Mouse (Mus musculus) heart, postnatal 0 days (tissue): ENCODE measurements around the gene Tas1r2. TPM values are rescaled to one million over a fixed set of nuclear protein-coding genes. Genes with fewer than 3 reads are reported as not detected.

Experiments
- ATAC-seq: fragments of 200-750 bp; cut with Nextera tagmentation; 2 replicates; pipeline ENCODE4 v1.8.0; 2017; ENCODE audit warnings: low read depth, moderate number of reproducible peaks, moderate library complexity; ENCODE audit not compliant: insufficient read depth
- DNase-seq: peaks from one replicate; pipeline ENCODE4 v3.0.0-alpha.2; 2016; ENCODE audit warnings: low spot score
- H3K27ac ChIP-seq: fragments of 300-500 bp; sonication (generic); 2 replicates; pipeline ENCODE4 v1.5.1; 2014; ENCODE audit warnings: low read depth, mild to moderate bottlenecking
- H3K27me3 ChIP-seq: fragments of 300-500 bp; sonication (generic); 2 replicates; pipeline ENCODE4 v1.6.1; 2014; ENCODE audit warnings: low read length, mixed read lengths; ENCODE audit not compliant: control insufficient read depth, insufficient read depth
- H3K36me3 ChIP-seq: fragments of 300-500 bp; sonication (generic); replicated peaks from 2 replicates; pipeline ENCODE4 v1.6.1; 2014; ENCODE audit warnings: low read length, mixed read lengths; ENCODE audit not compliant: control insufficient read depth, insufficient read depth
- H3K4me1 ChIP-seq: fragments of 300-500 bp; sonication (generic); 2 replicates; pipeline ENCODE4 v1.6.1; 2014; ENCODE audit warnings: antibody characterized with exemption; ENCODE audit not compliant: control insufficient read depth, insufficient read depth
- H3K4me2 ChIP-seq: fragments of 300-500 bp; sonication (generic); 2 replicates; pipeline ENCODE4 v1.6.1; 2014; ENCODE audit warnings: low read depth, mild to moderate bottlenecking, low read length, moderate library complexity
- H3K4me3 ChIP-seq: fragments of 300-500 bp; sonication (generic); 2 replicates; pipeline ENCODE4 v1.5.1; 2014; ENCODE audit warnings: low read depth, low read length
- H3K9ac ChIP-seq: fragments of 300-500 bp; sonication (generic); replicated peaks from 2 replicates; pipeline ENCODE4 v1.6.1; 2014; ENCODE audit warnings: low read depth, low read length, mixed read lengths
- H3K9me3 ChIP-seq: fragments of 300-500 bp; sonication (generic); replicated peaks from 2 replicates; pipeline ENCODE4 v1.6.1; 2016; ENCODE audit warnings: low read length; ENCODE audit not compliant: control insufficient read depth
- CTCF ChIP-seq: IDR thresholded peaks from 2 replicates; pipeline ENCODE4 v1.5.1; 2016; ENCODE audit warnings: antibody characterized with exemption, control low read depth, low read depth
- EP300 ChIP-seq: IDR thresholded peaks from 2 replicates; pipeline ENCODE4 v1.6.1; 2016; ENCODE audit warnings: antibody characterized with exemption, low read depth
- WGBS: fragments of 180-500 bp; shearing (Covaris S2); extraction: QIAGEN DNeasy Blood & Tissue Kit; methylation state at CpG from one replicate; pipeline ENCODE4 v1.1.7; 2014; 5-methylcytosine and 5-hydroxymethylcytosine counted together
- polyA plus RNA-seq: library from polyadenylated mRNA; unstranded; fragments of >200 nt; fragmentation: Nextera tagmentation; extraction: Ambion mirVana; gene quantifications from 2 replicates; pipeline ENCODE4 v1.2.1, GENCODE M21; 2015
- total RNA-seq: library from RNA; depleted of rRNA; stranded (reverse); fragments of >200 nt; gene quantifications from 2 replicates; pipeline ENCODE4 v1.2.3, GENCODE M21; 2014; ENCODE audit warnings: low replicate concordance; rRNA removed

Gene Tas1r2
- total RNA-seq (not detected in 2 replicates), polyA plus RNA-seq (not detected in 2 replicates)

- H3K27me3 ChIP-seq, result no peaks in the 10 kb centered on the region
- H3K4me2 ChIP-seq, result no peak within 1 kb of the TSS
- ATAC-seq (no peak), DNase-seq (no peak)
- H3K9ac ChIP-seq, result no peak within 1 kb of the TSS
- no peaks in the 10 kb centered on the region for H3K4me1 ChIP-seq
- H3K36me3 ChIP-seq, result peaks cover 1% of the 10 kb centered on the region; the same call in 1 of the 2 replicates
- H3K4me3 ChIP-seq, result no peak within 1 kb of the TSS
- TF ChIP-seq CTCF (no peak), EP300 (no peak)
- H3K9me3 ChIP-seq, result 0 out of 2 replicates have a peak, but pooled peaks cover under 1% of the 10 kb centered on the region
- no peak within 1 kb of the TSS for H3K27ac ChIP-seq
- WGBS, result 75% methylated on average over 8 of the region's 8 CpGs
Observed at GRCm38 (mm10) chr4:139653238-139653637, at the start of gene Tas1r2. Gene Tas1r2, plus strand, starts transcription at chr4:139653538.

- WGBS, result 85% methylated on average over 11 of the region's 11 CpGs
- H3K27me3 ChIP-seq, result no peaks in the 10 kb centered on the region
- no peaks in the 10 kb centered on the region for H3K9me3 ChIP-seq
- DNase-seq, result no peak
- H3K9ac ChIP-seq, result no peak overlapping the region
- no peak for ATAC-seq
- H3K36me3 ChIP-seq, result peaks cover 37% of the 10 kb centered on the region
- no peak overlapping the region for H3K4me3 ChIP-seq
- peaks cover 19% of the 10 kb centered on the region for H3K4me1 ChIP-seq
- H3K27ac ChIP-seq, result no peak overlapping the region
- TF ChIP-seq CTCF (no peak), EP300 (no peak)
- no peak overlapping the region for H3K4me2 ChIP-seq
Observed at GRCm38 (mm10) chr4:139605216-139605615, 48.1 kb upstream of the Tas1r2 start.

GRCm38 (mm10) chr4:139606732-139607131 lies 46.6 kb upstream of the Tas1r2 start:
- TF ChIP-seq EP300 (no peak), CTCF (no peak)
- ATAC-seq (no peak), DNase-seq (no peak)
- Histone ChIP-seq H3K27ac (no peak overlapping the region), H3K4me2 (no peak overlapping the region), H3K36me3 (peaks cover 37% of the 10 kb centered on the region), H3K27me3 (no peaks in the 10 kb centered on the region), H3K9me3 (no peaks in the 10 kb centered on the region), H3K4me3 (no peak overlapping the region), H3K4me1 (peaks cover 11% of the 10 kb centered on the region), H3K9ac (no peak overlapping the region)
- WGBS, result 94% methylated on average over 5 of the region's 5 CpGs

- no peak overlapping the region for H3K27ac ChIP-seq
- ATAC-seq (no peak), DNase-seq (no peak)
- no peaks in the 10 kb centered on the region for H3K4me1 ChIP-seq
- H3K27me3 ChIP-seq, result no peaks in the 10 kb centered on the region
- no peak overlapping the region for H3K9ac ChIP-seq
- no peak overlapping the region for H3K4me2 ChIP-seq
- no peaks in the 10 kb centered on the region for H3K9me3 ChIP-seq
- H3K4me3 ChIP-seq, result no peak overlapping the region
- WGBS, result 59% methylated on average over 4 of the region's 4 CpGs
- H3K36me3 ChIP-seq, result peaks cover 51% of the 10 kb centered on the region
- TF ChIP-seq CTCF (no peak), EP300 (no peak)
Observed at GRCm38 (mm10) chr4:139608975-139609374, 44.4 kb upstream of the Tas1r2 start.

- DNase-seq, result no peak
- H3K36me3 ChIP-seq, result peaks cover 59% of the 10 kb centered on the region
- H3K4me3 ChIP-seq, result no peak overlapping the region
- TF ChIP-seq CTCF (no peak), EP300 (no peak)
- no peaks in the 10 kb centered on the region for H3K27me3 ChIP-seq
- no peaks in the 10 kb centered on the region for H3K9me3 ChIP-seq
- no peak overlapping the region for H3K9ac ChIP-seq
- no peak for ATAC-seq
- H3K27ac ChIP-seq, result peak overlapping the region; percentile 56
- WGBS, result 62% methylated on average over 6 of the region's 6 CpGs
- H3K4me1 ChIP-seq, result no peaks in the 10 kb centered on the region
- H3K4me2 ChIP-seq, result no peak overlapping the region
Observed at GRCm38 (mm10) chr4:139610954-139611353, 42.4 kb upstream of the Tas1r2 start.

- peak overlapping the region; percentile 56 for H3K27ac ChIP-seq
- TF ChIP-seq EP300 (peak; percentile 54; the same call in 1 of the 2 replicates), CTCF (peak; percentile 98)
- 3% methylated on average over 9 of the region's 10 CpGs for WGBS
- peaks cover 54% of the 10 kb centered on the region for H3K36me3 ChIP-seq
- ATAC-seq, result peak; percentile 74
- DNase-seq, result peak; percentile 84
- no peaks in the 10 kb centered on the region for H3K4me1 ChIP-seq
- no peak overlapping the region for H3K9ac ChIP-seq
- 0 out of 2 replicates have a peak overlapping the region, but pooled peaks have one; percentile 10 for H3K4me3 ChIP-seq
- peak overlapping the region; percentile 46 for H3K4me2 ChIP-seq
- H3K27me3 ChIP-seq, result no peaks in the 10 kb centered on the region
- H3K9me3 ChIP-seq, result no peaks in the 10 kb centered on the region
Observed at GRCm38 (mm10) chr4:139611542-139611953, 41.8 kb upstream of the Tas1r2 start.
